Mouse (Mus musculus) forebrain, embryonic 12.5 days (tissue): ENCODE measurements around the gene Man1a. TPM values are rescaled to one million over a fixed set of nuclear protein-coding genes. Genes with fewer than 3 reads are reported as not detected.

ENCODE experiments used
- ATAC-seq: fragments of 200-750 bp; cut with Nextera tagmentation; 2 replicates; pipeline ENCODE4 v1.8.0; 2017; ENCODE audit warnings: moderate TSS enrichment; ENCODE audit not compliant: low FRiP score
- H3K27ac ChIP-seq: fragments of 300-500 bp; sonication (generic); 2 replicates; pipeline ENCODE4 v1.5.1; 2016; ENCODE audit warnings: mild to moderate bottlenecking
- H3K27me3 ChIP-seq: fragments of 300-500 bp; sonication (generic); 2 replicates; pipeline ENCODE4 v1.6.1; 2016; ENCODE audit warnings: mild to moderate bottlenecking
- H3K36me3 ChIP-seq: fragments of 300-500 bp; sonication (generic); replicated peaks from 2 replicates; pipeline ENCODE4 v1.6.1; 2016; ENCODE audit warnings: mild to moderate bottlenecking
- H3K4me1 ChIP-seq: fragments of 300-500 bp; sonication (generic); 2 replicates; pipeline ENCODE4 v1.6.1; 2016
- H3K4me2 ChIP-seq: fragments of 300-500 bp; sonication (generic); 2 replicates; pipeline ENCODE4 v1.6.1; 2016; ENCODE audit warnings: mild to moderate bottlenecking, moderate library complexity
- H3K4me3 ChIP-seq: fragments of 300-500 bp; sonication (generic); replicated peaks from 2 replicates; pipeline ENCODE4 v1.5.1; 2016; ENCODE audit warnings: mild to moderate bottlenecking
- H3K9ac ChIP-seq: fragments of 300-500 bp; sonication (generic); 2 replicates; pipeline ENCODE4 v1.6.1; 2016; ENCODE audit warnings: mild to moderate bottlenecking
- H3K9me3 ChIP-seq: fragments of 300-500 bp; sonication (generic); 2 replicates; pipeline ENCODE4 v1.6.1; 2016
- WGBS: fragments of 180-500 bp; shearing (Covaris S2); methylation state at CpG from one replicate; pipeline ENCODE4 v1.1.7; 2016; 5-methylcytosine and 5-hydroxymethylcytosine counted together
- polyA plus RNA-seq: library from polyadenylated mRNA; unstranded; fragments of >200 nt; fragmentation: Nextera tagmentation; extraction: Ambion mirVana; gene quantifications from 2 replicates; pipeline ENCODE4 v1.2.1, GENCODE M21; 2016

Man1a gene
- polyA plus RNA-seq, result 1.8 and 1.9 TPM in 2 replicates

GRCm38 (mm10) chr10:54076420-54076819 is at the start of gene Man1a:
Gene Man1a (minus strand): TSS chr10:54076609.
- no peaks in the 10 kb centered on the region for H3K36me3 ChIP-seq
- peak within 1 kb of the TSS; percentile 53 for H3K9ac ChIP-seq
- H3K4me3 ChIP-seq, result peak within 1 kb of the TSS; percentile 56
- H3K27ac ChIP-seq, result no peak within 1 kb of the TSS
- no peaks in the 10 kb centered on the region for H3K9me3 ChIP-seq
- ATAC-seq, result no peak
- WGBS, result 4% methylated on average over 4 of the region's 4 CpGs
- H3K27me3 ChIP-seq, result peaks cover 36% of the 10 kb centered on the region
- peak within 1 kb of the TSS; percentile 82 for H3K4me2 ChIP-seq
- H3K4me1 ChIP-seq, result peaks cover 13% of the 10 kb centered on the region; the same call in 1 of the 2 replicates

GRCm38 (mm10) chr10:54121816-54122215 is 45.4 kb upstream of the Man1a start:
- H3K4me1 ChIP-seq, result no peaks in the 10 kb centered on the region
- no peak overlapping the region for H3K4me2 ChIP-seq
- H3K36me3 ChIP-seq, result no peaks in the 10 kb centered on the region
- H3K27me3 ChIP-seq, result no peaks in the 10 kb centered on the region
- no peak for ATAC-seq
- H3K9me3 ChIP-seq, result no peaks in the 10 kb centered on the region
- no peak overlapping the region for H3K4me3 ChIP-seq
- WGBS, result 87% methylated on average over 4 of the region's 4 CpGs
- no peak overlapping the region for H3K27ac ChIP-seq
- no peak overlapping the region for H3K9ac ChIP-seq

GRCm38 (mm10) chr10:54120375-54120774 is 44.0 kb upstream of the Man1a start:
- no peaks in the 10 kb centered on the region for H3K36me3 ChIP-seq
- H3K27ac ChIP-seq, result no peak overlapping the region
- no peaks in the 10 kb centered on the region for H3K4me1 ChIP-seq
- H3K27me3 ChIP-seq, result no peaks in the 10 kb centered on the region
- H3K4me2 ChIP-seq, result no peak overlapping the region
- ATAC-seq, result no peak
- H3K9me3 ChIP-seq, result no peaks in the 10 kb centered on the region
- H3K4me3 ChIP-seq, result no peak overlapping the region
- WGBS, result 80% methylated on average over 2 of the region's 2 CpGs
- H3K9ac ChIP-seq, result no peak overlapping the region

- WGBS, result 88% methylated on average over 2 of the region's 2 CpGs
- Histone ChIP-seq H3K27me3 (no peaks in the 10 kb centered on the region), H3K9ac (no peak overlapping the region), H3K4me2 (no peak overlapping the region), H3K27ac (no peak overlapping the region), H3K4me3 (no peak overlapping the region), H3K36me3 (no peaks in the 10 kb centered on the region), H3K9me3 (no peaks in the 10 kb centered on the region), H3K4me1 (no peaks in the 10 kb centered on the region)
- no peak for ATAC-seq
Observed at GRCm38 (mm10) chr10:54119303-54119702, 42.9 kb upstream of the Man1a start.

- H3K27ac ChIP-seq, result no peak overlapping the region
- H3K9me3 ChIP-seq, result no peaks in the 10 kb centered on the region
- no peaks in the 10 kb centered on the region for H3K4me1 ChIP-seq
- WGBS, result 72% methylated on average over 4 of the region's 4 CpGs
- H3K36me3 ChIP-seq, result no peaks in the 10 kb centered on the region
- H3K9ac ChIP-seq, result no peak overlapping the region
- no peak overlapping the region for H3K4me3 ChIP-seq
- no peak for ATAC-seq
- H3K27me3 ChIP-seq, result no peaks in the 10 kb centered on the region
- no peak overlapping the region for H3K4me2 ChIP-seq
Observed at GRCm38 (mm10) chr10:54118223-54118912, 42.0 kb upstream of the Man1a start.

GRCm38 (mm10) chr10:54117763-54118162 is 41.4 kb upstream of the Man1a start:
- Histone ChIP-seq H3K36me3 (no peaks in the 10 kb centered on the region), H3K27me3 (no peaks in the 10 kb centered on the region), H3K4me3 (no peak overlapping the region), H3K4me2 (no peak overlapping the region), H3K4me1 (no peaks in the 10 kb centered on the region), H3K27ac (no peak overlapping the region), H3K9ac (no peak overlapping the region), H3K9me3 (no peaks in the 10 kb centered on the region)
- ATAC-seq, result no peak
- WGBS, result 86% methylated on average over 4 of the region's 4 CpGs

- Histone ChIP-seq H3K27ac (no peak overlapping the region), H3K36me3 (no peaks in the 10 kb centered on the region), H3K4me1 (no peaks in the 10 kb centered on the region), H3K4me2 (no peak overlapping the region), H3K27me3 (no peaks in the 10 kb centered on the region), H3K9me3 (no peaks in the 10 kb centered on the region), H3K9ac (no peak overlapping the region), H3K4me3 (no peak overlapping the region)
- 85% methylated on average over 4 of the region's 4 CpGs for WGBS
- ATAC-seq, result no peak
Observed at GRCm38 (mm10) chr10:54103671-54104070, 27.3 kb upstream of the Man1a start.

GRCm38 (mm10) chr10:54092081-54092480 is 15.7 kb upstream of the Man1a start:
- H3K4me3 ChIP-seq, result no peak overlapping the region
- H3K4me1 ChIP-seq, result no peaks in the 10 kb centered on the region
- no peak overlapping the region for H3K9ac ChIP-seq
- no peak overlapping the region for H3K27ac ChIP-seq
- H3K27me3 ChIP-seq, result no peaks in the 10 kb centered on the region
- no peak overlapping the region for H3K4me2 ChIP-seq
- H3K36me3 ChIP-seq, result no peaks in the 10 kb centered on the region
- ATAC-seq, result no peak
- H3K9me3 ChIP-seq, result no peaks in the 10 kb centered on the region

- Histone ChIP-seq H3K4me1 (no peaks in the 10 kb centered on the region), H3K9me3 (no peaks in the 10 kb centered on the region), H3K4me2 (no peak overlapping the region), H3K27me3 (no peaks in the 10 kb centered on the region), H3K36me3 (no peaks in the 10 kb centered on the region), H3K27ac (no peak overlapping the region), H3K9ac (no peak overlapping the region), H3K4me3 (no peak overlapping the region)
- no peak for ATAC-seq
- 92% methylated on average over 6 of the region's 6 CpGs for WGBS
Observed at GRCm38 (mm10) chr10:54089923-54090322, 13.5 kb upstream of the Man1a start.

- ATAC-seq, result no peak
- Histone ChIP-seq H3K4me1 (no peaks in the 10 kb centered on the region), H3K36me3 (no peaks in the 10 kb centered on the region), H3K27ac (no peak overlapping the region), H3K4me2 (no peak overlapping the region), H3K27me3 (no peaks in the 10 kb centered on the region), H3K4me3 (no peak overlapping the region), H3K9me3 (no peaks in the 10 kb centered on the region), H3K9ac (no peak overlapping the region)
- 89% methylated on average over 3 of the region's 3 CpGs for WGBS
Observed at GRCm38 (mm10) chr10:54087346-54087745, 10.9 kb upstream of the Man1a start.

GRCm38 (mm10) chr10:54085073-54085472 is 8.7 kb upstream of the Man1a start:
- Histone ChIP-seq H3K27me3 (no peaks in the 10 kb centered on the region), H3K4me3 (no peak overlapping the region)

GRCm38 (mm10) chr10:54077005-54077404 is 596 bp upstream of the Man1a start:
- Histone ChIP-seq H3K27me3 (peaks cover 36% of the 10 kb centered on the region), H3K9me3 (no peaks in the 10 kb centered on the region), H3K36me3 (no peaks in the 10 kb centered on the region), H3K4me3 (no peak overlapping the region), H3K27ac (no peak overlapping the region), H3K9ac (no peak overlapping the region), H3K4me1 (peaks cover 13% of the 10 kb centered on the region; the same call in 1 of the 2 replicates), H3K4me2 (no peak overlapping the region)
- ATAC-seq, result no peak
- WGBS, result 64% methylated on average over 3 of the region's 3 CpGs

More at GRCm38 (mm10) chr10:54085073-54085472, 8.7 kb upstream of the Man1a start:
- Histone ChIP-seq H3K27ac (no peak overlapping the region), H3K36me3 (no peaks in the 10 kb centered on the region), H3K4me1 (no peaks in the 10 kb centered on the region), H3K9ac (no peak overlapping the region), H3K9me3 (no peaks in the 10 kb centered on the region), H3K4me2 (no peak overlapping the region)
- 85% methylated on average over 2 of the region's 2 CpGs for WGBS
- no peak for ATAC-seq

- H3K4me3 ChIP-seq, result peak overlapping the region; percentile 56
- H3K27ac ChIP-seq, result no peak overlapping the region
- H3K4me2 ChIP-seq, result peak overlapping the region; percentile 82
- WGBS, result under 1% methylated on average over 61 of the region's 68 CpGs
- no peaks in the 10 kb centered on the region for H3K9me3 ChIP-seq
- peak; percentile 98 for ATAC-seq
- H3K9ac ChIP-seq, result peak overlapping the region; percentile 53
- H3K36me3 ChIP-seq, result no peaks in the 10 kb centered on the region
- H3K27me3 ChIP-seq, result peaks cover 36% of the 10 kb centered on the region
- H3K4me1 ChIP-seq, result peaks cover 13% of the 10 kb centered on the region; the same call in 1 of the 2 replicates
Observed at GRCm38 (mm10) chr10:54075441-54076010, 883 bp downstream of the Man1a start.
